Mouse (Mus musculus): ENCODE results near the gene Cyp24a1.

The Cyp24a1 gene

DNA sequence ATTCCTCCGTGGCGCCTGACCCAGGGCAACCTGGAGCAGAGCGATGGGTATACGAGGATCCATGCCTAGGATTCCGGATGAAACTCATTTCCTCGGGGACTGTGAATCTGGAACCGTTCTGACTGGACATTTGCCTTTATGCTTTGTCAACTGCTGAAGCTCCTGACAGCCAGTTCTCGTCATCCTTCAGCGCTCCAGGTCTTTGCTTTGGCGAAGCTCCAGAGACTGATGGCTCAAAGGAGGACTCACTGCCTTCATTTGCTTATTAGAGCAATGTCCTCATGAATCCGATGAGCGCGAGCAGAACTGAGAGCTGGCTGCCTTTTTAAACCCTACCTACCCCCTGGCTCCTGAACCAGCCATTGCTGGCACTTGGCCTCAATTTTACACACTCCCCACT, 58.2 kb downstream of the Cyp24a1 start:
- DNase-seq (ENCODE audit: low read depth, low spot score) = no peak

DNA sequence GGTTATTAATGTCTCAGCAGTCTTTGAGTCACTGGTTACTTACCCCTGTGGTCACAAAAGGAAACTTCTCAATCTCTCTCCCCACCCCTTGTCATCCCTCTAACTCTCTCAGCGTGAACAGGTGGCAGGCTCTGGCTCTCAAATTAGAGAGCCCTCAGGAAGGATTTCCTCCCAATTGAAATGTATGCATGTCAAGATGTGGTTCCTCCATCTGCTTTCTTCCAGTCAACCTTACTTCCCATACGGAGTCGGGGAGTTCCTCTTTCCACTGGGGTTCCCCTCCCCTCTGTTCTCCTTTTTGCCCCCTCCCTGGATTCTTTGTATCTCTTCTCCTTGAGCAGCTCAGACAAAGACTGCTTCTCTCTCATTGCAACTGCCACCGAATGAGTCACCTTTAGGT, 60.7 kb downstream of the Cyp24a1 start:
- DNase-seq (ENCODE audit: low read depth, low spot score) = no peak
